Mouse (Mus musculus) CH12.LX (cell line): ENCODE measurements around the gene Ccdc150. TPM values are rescaled to one million over a fixed set of nuclear protein-coding genes. Genes with fewer than 3 reads are reported as not detected.
A peak's percentile ranks its signal among the peaks of the same experiment; 100 is the strongest.

Experiments
- DNase-seq: peaks from one replicate; pipeline ENCODE4 v3.0.0-alpha.2; 2013; ENCODE audit errors: extremely low read depth
- H3K27ac ChIP-seq: 2 replicates; pipeline ENCODE4 v1.5.1; 2012; ENCODE audit warnings: low read depth, mild to moderate bottlenecking, control low read depth, moderate library complexity; ENCODE audit not compliant: insufficient read depth
- H3K27me3 ChIP-seq: replicated peaks from 2 replicates; pipeline ENCODE3; 2012; ENCODE audit warnings: inconsistent platforms
- H3K36me3 ChIP-seq, 2 experiments: replicated peaks in 1 of 2; 2 replicates each; pipeline versions ENCODE3 to v1.6.1; 2012; ENCODE audit warnings: inconsistent platforms in 1 of 2, low read length in 1 of 2, mild to moderate bottlenecking in 1 of 2, mixed read lengths in 1 of 2, moderate library complexity in 1 of 2; ENCODE audit not compliant: control insufficient read depth in 1 of 2, insufficient read depth in 1 of 2
- H3K4me1 ChIP-seq, 2 experiments: 2 replicates each; pipeline ENCODE4 v1.6.1; 2012; ENCODE audit warnings: inconsistent platforms in 1 of 2, moderate library complexity in 1 of 2; ENCODE audit not compliant: insufficient read depth in 2 of 2, control insufficient read depth in 1 of 2
- H3K4me2 ChIP-seq: 2 replicates; pipeline ENCODE4 v1.6.1; 2012; ENCODE audit warnings: low read depth, mild to moderate bottlenecking, control low read depth; ENCODE audit not compliant: poor library complexity, insufficient read depth, severe bottlenecking
- H3K4me3 ChIP-seq, 3 experiments: fragments of 150-350 bp in 1 of 3; sonication (generic) in 1 of 3; replicated peaks in 1 of 3; 2 replicates each; pipeline versions ENCODE3 to v1.5.1; 2011 to 2012; ENCODE audit warnings: low read depth in 2 of 3, low read length in 2 of 3, mild to moderate bottlenecking in 2 of 3, moderate library complexity in 2 of 3, control low read depth in 1 of 3, improper control_type of control experiment in 1 of 3, inconsistent platforms in 1 of 3, mixed read lengths in 1 of 3; ENCODE audit not compliant: poor library complexity in 1 of 3
- H3K79me2 ChIP-seq: replicated peaks from 2 replicates; pipeline ENCODE4 v1.6.1; 2012; ENCODE audit warnings: mild to moderate bottlenecking, moderate library complexity; ENCODE audit not compliant: control insufficient read depth, poor library complexity, insufficient read depth, severe bottlenecking; ENCODE audit errors: extremely low read depth
- H3K9ac ChIP-seq: 2 replicates; pipeline ENCODE4 v1.6.1; 2012; ENCODE audit warnings: low read depth, mild to moderate bottlenecking, control low read depth, moderate library complexity; ENCODE audit not compliant: insufficient read depth
- H3K9me3 ChIP-seq: replicated peaks from 2 replicates; pipeline ENCODE3; 2012; ENCODE audit warnings: low read length, inconsistent platforms, mixed read lengths
- BHLHE40 ChIP-seq: IDR thresholded peaks from 2 replicates; pipeline ENCODE4 v1.6.1; 2011; ENCODE audit warnings: mild to moderate bottlenecking, low read depth, low read length, improper control_type of control experiment
- CHD2 ChIP-seq: IDR thresholded peaks from 2 replicates; pipeline ENCODE4 v1.6.1; 2011; ENCODE audit warnings: low read length, improper control_type of control experiment
- CTCF ChIP-seq, 2 experiments: IDR thresholded peaks in 1 of 2; conservative IDR thresholded peaks in 1 of 2; 2 replicates each; pipeline ENCODE4 v1.5.1; 2011 to 2012; ENCODE audit warnings: low read depth in 2 of 2, low read length in 2 of 2, improper control_type of control experiment in 1 of 2, inconsistent platforms in 1 of 2, mild to moderate bottlenecking in 1 of 2, moderate library complexity in 1 of 2
- ELF1 ChIP-seq: IDR thresholded peaks from 2 replicates; pipeline ENCODE4 v1.6.1; 2014; ENCODE audit warnings: low read depth, mild to moderate bottlenecking, inconsistent platforms, low read length, improper control_type of control experiment
- EP300 ChIP-seq: IDR thresholded peaks from 2 replicates; pipeline ENCODE4 v1.6.1; 2011; ENCODE audit warnings: low read length, improper control_type of control experiment
- ETS1 ChIP-seq: conservative IDR thresholded peaks from 2 replicates; pipeline ENCODE4 v1.6.1; 2012; ENCODE audit warnings: low read depth, mild to moderate bottlenecking, inconsistent platforms, low read length, improper control_type of control experiment, moderate library complexity
- GABPA ChIP-seq: IDR thresholded peaks from 2 replicates; pipeline ENCODE4 v1.6.1; 2012; ENCODE audit warnings: low read depth, low read length, improper control_type of control experiment, inconsistent platforms; ENCODE audit not compliant: insufficient replicate concordance
- HCFC1 ChIP-seq: IDR thresholded peaks from 2 replicates; pipeline ENCODE4 v1.6.1; 2012; ENCODE audit warnings: low read depth, mild to moderate bottlenecking, inconsistent platforms, low read length, improper control_type of control experiment
- IRF4 ChIP-seq: IDR thresholded peaks from 2 replicates; pipeline ENCODE4 v1.6.1; 2014; ENCODE audit warnings: low read depth, mild to moderate bottlenecking, inconsistent platforms, low read length, improper control_type of control experiment
- JUND ChIP-seq: conservative IDR thresholded peaks from 2 replicates; pipeline ENCODE4 v1.6.1; 2011; ENCODE audit warnings: low read depth, low read length, improper control_type of control experiment
- KAT2A ChIP-seq: IDR thresholded peaks from 2 replicates; pipeline ENCODE4 v1.6.1; 2012; ENCODE audit warnings: low read length, improper control_type of control experiment, inconsistent platforms; ENCODE audit not compliant: insufficient replicate concordance
- MAFK ChIP-seq: IDR thresholded peaks from 2 replicates; pipeline ENCODE4 v1.6.1; 2011; ENCODE audit warnings: low read length, improper control_type of control experiment; ENCODE audit not compliant: insufficient replicate concordance
- MEF2A ChIP-seq: IDR thresholded peaks from 2 replicates; pipeline ENCODE4 v1.6.1; 2014; ENCODE audit warnings: low read depth, mild to moderate bottlenecking, inconsistent platforms, low read length, improper control_type of control experiment, borderline replicate concordance
- MXI1 ChIP-seq: IDR thresholded peaks from 2 replicates; pipeline ENCODE4 v1.6.1; 2011; ENCODE audit warnings: mild to moderate bottlenecking, low read depth, low read length, improper control_type of control experiment
- MYC ChIP-seq: IDR thresholded peaks from 2 replicates; pipeline ENCODE4 v1.6.1; 2011; ENCODE audit warnings: low read depth, mild to moderate bottlenecking, improper control_type of control experiment, low read length
- NELFE ChIP-seq: IDR thresholded peaks from 2 replicates; pipeline ENCODE4 v1.6.1; 2011; ENCODE audit warnings: low read depth, low read length, improper control_type of control experiment
- POLR2A ChIP-seq: IDR thresholded peaks from 2 replicates; pipeline ENCODE4 v1.6.1; 2011; ENCODE audit warnings: low read depth, mild to moderate bottlenecking, improper control_type of control experiment, low read length
- POLR2AphosphoS2 ChIP-seq: IDR thresholded peaks from 2 replicates; pipeline ENCODE4 v1.6.1; 2011; ENCODE audit warnings: low read depth, low read length, improper control_type of control experiment
- RAD21 ChIP-seq: IDR thresholded peaks from 2 replicates; pipeline ENCODE4 v1.6.1; 2011; ENCODE audit warnings: low read depth, mild to moderate bottlenecking, low read length, improper control_type of control experiment, moderate library complexity
- RCOR1 ChIP-seq: conservative IDR thresholded peaks from 2 replicates; pipeline ENCODE4 v1.6.1; 2012; ENCODE audit warnings: low read depth, mild to moderate bottlenecking, inconsistent platforms, low read length, improper control_type of control experiment
- SMC3 ChIP-seq: IDR thresholded peaks from 2 replicates; pipeline ENCODE4 v1.6.1; 2011; ENCODE audit warnings: low read depth, low read length, improper control_type of control experiment
- TCF12 ChIP-seq: IDR thresholded peaks from 2 replicates; pipeline ENCODE4 v1.6.1; 2014; ENCODE audit warnings: low read depth, mild to moderate bottlenecking, inconsistent platforms, low read length, improper control_type of control experiment
- UBTF ChIP-seq: IDR thresholded peaks from 2 replicates; pipeline ENCODE4 v1.6.1; 2012; ENCODE audit warnings: low read depth, mild to moderate bottlenecking, inconsistent platforms, low read length, improper control_type of control experiment, moderate library complexity
- USF1 ChIP-seq: IDR thresholded peaks from 2 replicates; pipeline ENCODE4 v1.6.1; 2014; ENCODE audit warnings: low read depth, mild to moderate bottlenecking, inconsistent platforms, low read length, improper control_type of control experiment
- USF2 ChIP-seq: conservative IDR thresholded peaks from 2 replicates; pipeline ENCODE4 v1.6.1; 2011; ENCODE audit warnings: low read depth, low read length, improper control_type of control experiment
- ZMIZ1 ChIP-seq: IDR thresholded peaks from 2 replicates; pipeline ENCODE4 v1.6.1; 2012; ENCODE audit warnings: low read depth, mild to moderate bottlenecking, inconsistent platforms, low read length, improper control_type of control experiment
- ZNF384 ChIP-seq: IDR thresholded peaks from 2 replicates; pipeline ENCODE4 v1.6.1; 2012; ENCODE audit warnings: low read depth, low read length, improper control_type of control experiment, inconsistent platforms
- dilution Hi-C: fragments of 300-500 bp; cut with MboI; formaldehyde crosslinking; loops from 2 replicates; pipeline ENCODE4 v1.14.3; 2020; ENCODE audit warnings: low sequenced_read_pairs; ENCODE audit not compliant: extremely low pct_unique_long_range_greater_than_20kb, extremely low pct_ligation_motif_present
- in situ Hi-C: fragments of 300-500 bp; cut with MboI; formaldehyde crosslinking; loops from 3 replicates; pipeline ENCODE4 v1.14.3; 2019; ENCODE audit warnings: low sequenced_read_pairs, low pct_ligation_motif_present, low pct_unique_long_range_greater_than_20kb, mixed read lengths
- polyA plus RNA-seq: library from polyadenylated mRNA; unstranded; fragments of >175 nt; gene quantifications from 2 replicates; pipeline ENCODE4 v1.2.1, GENCODE M21; 2012; ENCODE audit warnings: low read depth; ENCODE audit not compliant: insufficient read length
- total RNA-seq, 2 experiments: library from RNA; depleted of rRNA; stranded (reverse); fragments of 300-350 nt in 1 of 2; fragments of >200 nt in 1 of 2; gene quantifications; 2 replicates each; pipeline ENCODE4 v1.2.3; 2012 to 2014

Gene Ccdc150
- total and polyA plus RNA-seq, 3 experiments = not detected

DNA sequence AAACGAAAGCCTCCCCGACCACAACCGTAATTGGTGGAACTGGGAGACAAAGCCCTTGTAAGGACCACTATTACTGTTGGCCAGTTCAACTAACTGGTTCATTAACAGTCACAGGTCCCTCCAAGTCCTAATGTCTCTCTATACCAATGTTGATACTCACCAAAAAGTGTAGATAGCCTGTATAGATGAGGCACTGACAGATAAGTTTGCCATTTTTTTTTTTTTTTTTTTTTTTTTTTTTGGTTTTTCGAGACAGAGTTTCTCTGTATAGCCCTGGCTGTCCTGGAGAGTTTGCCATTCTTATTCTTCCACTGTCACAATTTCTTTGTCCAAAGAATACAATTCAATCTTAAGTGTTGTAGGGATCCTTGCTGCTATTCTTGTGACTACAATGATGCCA, 7.8 kb upstream of the Ccdc150 start:
- Histone ChIP-seq H3K9me3 (no peaks in the 10 kb centered on the region), H3K36me3 (no peaks in the 10 kb centered on the region), H3K4me3 (no peak overlapping the region), H3K9ac (no peak overlapping the region), H3K4me2 (no peak overlapping the region), H3K27ac (no peak overlapping the region), H3K4me1 (no peaks in the 10 kb centered on the region)
- dilution Hi-C loops = no loop called here
- TF ChIP-seq HCFC1 (no peak), ZMIZ1 (no peak), RCOR1 (no peak), ZNF384 (peak; percentile 52)
- TF ChIP-seq, all 38 proteins: peak for 1
- Histone ChIP-seq H3K79me2 (no peaks in the 10 kb centered on the region), H3K27me3 (no peaks in the 10 kb centered on the region)
- DNase-seq = no peak
- in situ Hi-C loops = no loop called here

DNA sequence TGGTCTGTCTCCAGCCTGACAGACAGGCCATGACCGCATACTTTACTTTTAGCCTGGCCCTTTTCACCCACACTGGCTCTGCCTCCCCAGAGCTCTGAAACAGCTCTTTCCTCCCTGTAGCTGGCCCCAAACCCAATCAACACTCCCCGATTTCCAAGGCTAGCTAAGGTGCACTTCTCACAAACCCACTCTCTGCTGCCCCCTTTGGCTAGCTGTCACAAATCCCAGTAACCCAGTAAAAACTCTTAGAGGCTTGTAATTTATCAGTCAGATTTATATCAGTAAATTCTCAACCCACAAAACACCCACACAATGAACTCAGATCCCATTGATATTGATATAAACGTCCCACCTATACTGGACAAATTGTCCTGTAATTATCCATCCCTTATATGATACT, 25.1 kb downstream of the Ccdc150 start:
- Histone ChIP-seq H3K36me3 (no peaks in the 10 kb centered on the region), H3K4me2 (peak overlapping the region; percentile 16; the same call in 1 of the 2 replicates), H3K27ac (no peak overlapping the region), H3K27me3 (no peaks in the 10 kb centered on the region), H3K79me2 (no peaks in the 10 kb centered on the region), H3K4me1 (peaks cover 4 to 10% of the 10 kb centered on the region in 2 experiments; a peak in 3 of 4 replicates), H3K9me3 (no peaks in the 10 kb centered on the region), H3K9ac (no peak overlapping the region), H3K4me3 (no peak overlapping the region)
- dilution Hi-C loops (no loop called here), in situ Hi-C loops (no loop called here)
- no peak for TF ChIP-seq TCF12
- TF ChIP-seq SMC3 = peak; percentile 54
- peak in 1 of 2 experiments; percentile 57; a peak in 3 of 4 replicates for TF ChIP-seq CTCF (conservative IDR thresholded peaks at IDR 0.05 in 1 of 2, IDR thresholded peaks at IDR 0.05 in 1 of 2; ENCODE audit: low read depth in 2 of 2, low read length in 2 of 2)
- no peak for TF ChIP-seq USF1
- no peak for TF ChIP-seq MEF2A
- no peak for TF ChIP-seq ELF1
- no peak for TF ChIP-seq POLR2AphosphoS2
- TF ChIP-seq RAD21 = peak; percentile 51
- peak; percentile 22 for DNase-seq

DNA sequence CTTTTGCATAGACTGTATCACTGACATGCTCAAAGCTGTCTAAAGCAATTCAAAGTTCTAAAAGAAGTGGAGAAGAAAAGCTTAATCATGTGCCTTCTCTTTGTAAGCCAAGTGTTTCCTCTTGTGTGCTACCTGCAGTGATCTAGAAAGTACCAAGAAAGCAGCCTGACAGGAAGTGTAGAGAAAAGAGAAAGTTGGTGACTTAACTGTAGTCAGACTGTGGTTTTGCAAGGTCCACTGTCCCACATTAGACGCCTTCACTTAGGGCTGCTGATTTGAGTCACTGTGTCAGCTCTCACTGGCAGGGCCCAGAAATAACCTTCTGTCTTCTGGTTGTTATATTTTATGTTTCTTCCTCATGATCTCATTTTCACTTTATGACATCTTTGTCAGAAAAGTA, 29.1 kb downstream of the Ccdc150 start:
- no peaks in the 10 kb centered on the region for H3K9me3 ChIP-seq
- H3K27me3 ChIP-seq = no peaks in the 10 kb centered on the region
- no peak overlapping the region for H3K4me3 ChIP-seq
- in situ Hi-C loops (no loop called here), dilution Hi-C loops (no loop called here)
- no peaks in the 10 kb centered on the region for H3K36me3 ChIP-seq
- peaks cover 4 to 10% of the 10 kb centered on the region in 2 experiments; a peak in 3 of 4 replicates for H3K4me1 ChIP-seq
- no peak overlapping the region for H3K27ac ChIP-seq
- no peak overlapping the region for H3K4me2 ChIP-seq
- no peaks in the 10 kb centered on the region for H3K79me2 ChIP-seq
- peak; percentile 59 for DNase-seq
- H3K9ac ChIP-seq = no peak overlapping the region
- TF ChIP-seq MXI1 (no peak), NELFE (no peak), KAT2A (no peak), GABPA (no peak), ZMIZ1 (no peak), TCF12 (0 out of 2 replicates have a peak, but pooled peaks have one; percentile 5), CHD2 (no peak), EP300 (0 out of 2 replicates have a peak, but pooled peaks have one; percentile 17), MAFK (no peak), POLR2A (no peak), ELF1 (no peak), MEF2A (peak; percentile 79; the same call in 1 of the 2 replicates), MYC (no peak), IRF4 (peak; percentile 90), BHLHE40 (peak; percentile 71), ETS1 (peak; percentile 66), USF2 (no peak), UBTF (no peak), JUND (0 out of 2 replicates have a peak, but pooled peaks have one; percentile 13)
